Mouse (Mus musculus) G1E (cell line): Measurements from ENCODE around the gene Celf2. TPM values are rescaled to one million over a fixed set of nuclear protein-coding genes. Genes with fewer than 3 reads are reported as not detected.

Experiments used
- ATAC-seq: 2 replicates; pipeline ENCODE4 v1.8.0; 2016; ENCODE audit warnings: mild to moderate bottlenecking; ENCODE audit not compliant: insufficient number of reproducible peaks, poor library complexity, low FRiP score, severe bottlenecking; ENCODE audit errors: extremely low read depth
- DNase-seq: peaks from one replicate; pipeline ENCODE4 v3.0.0; 2012; ENCODE audit warnings: low spot score
- H3K27me3 ChIP-seq: 2 replicates; pipeline ENCODE4 v1.6.1; 2012; ENCODE audit warnings: mild to moderate bottlenecking, low read length, inconsistent platforms; ENCODE audit not compliant: insufficient read depth
- H3K36me3 ChIP-seq: replicated peaks from 2 replicates; pipeline ENCODE3; 2012; ENCODE audit warnings: mild to moderate bottlenecking, inconsistent platforms
- H3K4me1 ChIP-seq: 2 replicates; pipeline ENCODE4 v1.6.1; 2012; ENCODE audit warnings: low read depth, low read length, inconsistent platforms, mixed read lengths; ENCODE audit not compliant: insufficient read depth
- H3K4me3 ChIP-seq: 2 replicates; pipeline ENCODE4 v1.5.1; 2012; ENCODE audit warnings: low read depth, mild to moderate bottlenecking, inconsistent platforms, low read length, moderate library complexity, mixed read lengths
- H3K9me3 ChIP-seq: replicated peaks from 2 replicates; pipeline ENCODE4 v1.6.1; 2012; ENCODE audit warnings: inconsistent platforms
- CTCF ChIP-seq: IDR thresholded peaks from 2 replicates; pipeline ENCODE4 v1.5.1; 2012; ENCODE audit warnings: low read depth, low read length, inconsistent platforms, mixed read lengths
- GATA1 ChIP-seq: IDR thresholded peaks from 2 replicates; pipeline ENCODE4 v1.6.1; 2012; ENCODE audit warnings: borderline replicate concordance, low read length, inconsistent platforms, mixed read lengths
- GATA2 ChIP-seq: IDR thresholded peaks from 2 replicates; pipeline ENCODE4 v1.6.1; 2012; ENCODE audit warnings: low read depth, low read length, inconsistent platforms, borderline replicate concordance
- POLR2AphosphoS5 ChIP-seq: IDR thresholded peaks from 2 replicates; pipeline ENCODE4 v1.6.1; 2012; ENCODE audit warnings: low read depth, low read length, inconsistent platforms; ENCODE audit not compliant: insufficient replicate concordance
- TAL1 ChIP-seq: conservative IDR thresholded peaks from 2 replicates; pipeline ENCODE4 v1.6.1; 2012; ENCODE audit warnings: low read depth, low read length, inconsistent platforms, mixed read lengths
- polyA plus RNA-seq: library from polyadenylated mRNA; stranded (reverse); fragments of >175 nt; gene quantifications from 2 replicates; pipeline ENCODE4 v1.2.3, GENCODE M21; 2012
- total RNA-seq, 2 experiments: library from RNA; stranded (forward) in 1 of 2; stranded (reverse) in 1 of 2; fragments of 200-1000 nt in 1 of 2; fragments of >200 nt in 1 of 2; fragmentation: Nextera tagmentation in 1 of 2; gene quantifications; 2 replicates each; pipeline ENCODE4 v1.2.3; 2014 to 2017

Gene Celf2
- total and polyA plus RNA-seq, 3 experiments = 0.86 to 45.1 (median 14.2) TPM

DNA sequence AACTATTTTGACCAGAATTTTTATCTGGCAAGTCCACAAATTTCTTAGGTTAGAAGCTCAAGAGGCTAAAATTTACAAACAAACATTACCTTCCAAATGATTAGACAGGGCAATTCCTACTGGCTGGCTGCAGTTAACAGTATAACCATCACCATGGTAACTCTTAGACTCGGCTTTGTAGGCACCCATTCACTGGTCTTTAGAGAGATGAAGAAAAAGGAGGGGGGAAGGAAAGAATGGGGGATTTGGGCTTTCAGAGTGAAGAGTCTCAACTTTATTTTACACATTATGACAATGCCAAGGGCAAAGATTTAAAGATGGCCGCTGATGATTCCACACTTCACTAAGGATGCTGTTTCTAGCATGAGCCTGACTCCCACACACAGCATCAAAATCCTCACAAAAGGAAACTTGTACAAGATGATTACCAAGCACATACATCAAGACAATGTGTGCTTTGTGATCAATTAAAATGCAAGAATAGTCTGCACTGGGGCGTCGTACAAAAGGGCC is 606.1 kb downstream of the Celf2 start:
- DNase-seq (no peak), ATAC-seq (no peak)
- no peak overlapping the region for H3K4me3 ChIP-seq
- no peaks in the 10 kb centered on the region for H3K27me3 ChIP-seq
- H3K9me3 ChIP-seq = no peaks in the 10 kb centered on the region
- no peak for TF ChIP-seq GATA1
- no peak for TF ChIP-seq GATA2
- TF ChIP-seq POLR2AphosphoS5 = no peak
- no peak for TF ChIP-seq TAL1
- no peak for TF ChIP-seq CTCF
- H3K36me3 ChIP-seq = no peaks in the 10 kb centered on the region
- no peaks in the 10 kb centered on the region for H3K4me1 ChIP-seq

GRCm38 (mm10) chr2:6896896-6897295 is 612.5 kb downstream of the Celf2 start:
- no peaks in the 10 kb centered on the region for H3K27me3 ChIP-seq
- TF ChIP-seq POLR2AphosphoS5 (no peak), TAL1 (no peak), GATA2 (no peak), CTCF (no peak), GATA1 (no peak)
- H3K9me3 ChIP-seq = no peaks in the 10 kb centered on the region
- DNase-seq = no peak
- H3K36me3 ChIP-seq = no peaks in the 10 kb centered on the region
- no peak for ATAC-seq
- no peaks in the 10 kb centered on the region for H3K4me1 ChIP-seq
- no peak overlapping the region for H3K4me3 ChIP-seq

- TF ChIP-seq POLR2AphosphoS5 (no peak), GATA2 (no peak), GATA1 (no peak), CTCF (no peak), TAL1 (no peak)
- no peaks in the 10 kb centered on the region for H3K4me1 ChIP-seq
- ATAC-seq (no peak), DNase-seq (no peak)
- H3K9me3 ChIP-seq = no peaks in the 10 kb centered on the region
- no peaks in the 10 kb centered on the region for H3K27me3 ChIP-seq
- no peak overlapping the region for H3K4me3 ChIP-seq
- no peaks in the 10 kb centered on the region for H3K36me3 ChIP-seq
Observed at GRCm38 (mm10) chr2:6893597-6893996, 615.8 kb downstream of the Celf2 start.

DNA sequence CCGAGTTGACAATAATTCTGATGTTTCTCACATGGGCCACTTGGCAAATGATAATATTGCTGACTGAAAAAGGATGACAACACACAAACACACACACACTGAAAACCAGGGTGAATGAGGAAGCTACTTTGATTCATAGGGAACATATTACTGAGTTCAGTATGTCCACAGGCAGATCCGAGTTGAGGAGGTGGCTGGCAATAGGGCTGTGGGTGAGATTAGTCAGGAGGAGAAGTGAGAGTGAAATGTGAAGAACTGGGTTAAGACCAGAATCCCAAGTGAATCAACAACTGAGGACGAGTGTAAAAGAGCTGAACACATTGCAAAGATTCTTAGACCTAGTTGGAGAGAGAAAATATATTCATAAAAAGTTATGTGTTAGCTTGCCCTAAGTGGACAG is 616.3 kb downstream of the Celf2 start:
- no peaks in the 10 kb centered on the region for H3K36me3 ChIP-seq
- DNase-seq = no peak
- no peak overlapping the region for H3K4me3 ChIP-seq
- H3K9me3 ChIP-seq = no peaks in the 10 kb centered on the region
- no peaks in the 10 kb centered on the region for H3K4me1 ChIP-seq
- no peak for TF ChIP-seq TAL1
- no peaks in the 10 kb centered on the region for H3K27me3 ChIP-seq
- no peak for ATAC-seq

DNA sequence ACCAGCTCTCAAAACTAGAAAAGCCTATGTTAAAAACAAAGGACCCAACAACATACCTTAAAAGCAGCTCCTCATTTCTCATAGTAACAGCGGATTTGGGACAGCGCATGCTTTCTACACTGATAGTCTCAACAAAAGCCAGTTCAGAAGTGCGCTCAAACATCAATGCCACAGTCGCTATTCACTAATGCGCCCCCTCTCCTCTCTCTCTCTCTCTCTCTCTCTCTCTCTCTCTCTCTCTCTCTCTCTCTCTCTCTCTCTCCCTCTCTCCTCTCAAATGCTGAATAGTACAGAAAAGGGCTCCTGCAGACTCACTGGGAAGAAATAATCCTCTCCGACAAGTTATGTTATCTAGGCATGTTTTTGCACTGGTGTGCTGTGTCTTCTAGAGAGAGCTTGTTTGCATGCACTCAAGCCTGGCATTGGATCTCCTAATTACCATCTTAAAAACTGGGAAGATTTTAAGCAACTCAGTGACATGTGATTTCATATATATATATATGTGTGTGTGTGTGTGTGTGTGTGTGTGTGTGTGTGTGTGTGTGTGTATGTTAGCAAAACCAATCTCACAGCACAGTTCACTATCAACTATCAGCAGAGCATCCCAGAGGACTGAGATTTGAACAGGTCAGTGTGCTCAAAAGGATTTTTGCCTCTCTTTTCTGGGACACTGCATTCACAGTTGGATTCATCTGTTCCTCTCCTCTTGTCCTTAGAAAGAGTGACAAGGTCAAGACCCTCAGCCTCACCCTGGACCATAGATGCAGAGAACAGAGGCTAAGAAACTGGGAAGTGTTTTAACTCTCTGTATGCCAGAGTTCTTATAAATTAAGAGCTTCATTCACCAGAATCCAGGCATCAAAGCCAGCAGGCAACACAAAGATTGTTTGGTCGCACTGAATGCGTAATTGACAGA is 624.3 kb downstream of the Celf2 start:
- DNase-seq (no peak), ATAC-seq (no peak)
- Histone ChIP-seq H3K9me3 (no peaks in the 10 kb centered on the region), H3K36me3 (no peaks in the 10 kb centered on the region), H3K4me3 (no peak overlapping the region), H3K4me1 (no peaks in the 10 kb centered on the region), H3K27me3 (no peaks in the 10 kb centered on the region)
- no peak for TF ChIP-seq GATA1
- TF ChIP-seq GATA2 = no peak
- TF ChIP-seq CTCF = no peak

GRCm38 (mm10) chr2:6883996-6884795 is 625.2 kb downstream of the Celf2 start:
- Histone ChIP-seq H3K4me3 (no peak overlapping the region), H3K36me3 (no peaks in the 10 kb centered on the region), H3K9me3 (no peaks in the 10 kb centered on the region), H3K4me1 (no peaks in the 10 kb centered on the region), H3K27me3 (no peaks in the 10 kb centered on the region)
- ATAC-seq (no peak), DNase-seq (no peak)
- TF ChIP-seq POLR2AphosphoS5 (no peak), GATA2 (no peak), GATA1 (no peak), TAL1 (no peak)
